Mouse (Mus musculus): Measurements from ENCODE around the gene Poc5.

GRCm38 (mm10) chr13:96462644-96463043 is 74.5 kb downstream of the Poc5 start:
- TF ChIP-seq MEF2A (IDR thresholded peaks at IDR 0.05; ENCODE audit: borderline replicate concordance, low read depth, low read length) = no peak
- no peak for TF ChIP-seq ZMIZ1 (IDR thresholded peaks at IDR 0.05; ENCODE audit: low read depth, low read length)
- TF ChIP-seq CHD1 (IDR thresholded peaks at IDR 0.05; ENCODE audit: low read depth, low read length) = no peak
- no peak for TF ChIP-seq CHD2 (IDR thresholded peaks at IDR 0.05; ENCODE audit: low read length)
- no peak for TF ChIP-seq POLR2A (IDR thresholded peaks at IDR 0.05; ENCODE audit: low read depth, low read length)
- no peak for TF ChIP-seq E2F4 (IDR thresholded peaks at IDR 0.05; ENCODE audit: insufficient replicate concordance, low read depth, low read length)
- TF ChIP-seq MAFK (IDR thresholded peaks at IDR 0.05; ENCODE audit: insufficient replicate concordance, low read length) = no peak
- no peak for TF ChIP-seq SIN3A (IDR thresholded peaks at IDR 0.05; ENCODE audit: low read length)
- no peak for TF ChIP-seq MAX (IDR thresholded peaks at IDR 0.05; ENCODE audit: low read length)
- TF ChIP-seq BHLHE40 (IDR thresholded peaks at IDR 0.05; ENCODE audit: low read depth, low read length) = no peak
- TF ChIP-seq CTCF (conservative IDR thresholded peaks at IDR 0.05 in 1 of 2, IDR thresholded peaks at IDR 0.05 in 1 of 2; ENCODE audit: low read depth in 2 of 2, low read length in 2 of 2) = no peak
